Mouse (Mus musculus) left cerebral cortex, adult 8-10 months (tissue): ENCODE results near the gene Thap12. TPM values are rescaled to one million over a fixed set of nuclear protein-coding genes. Genes with fewer than 3 reads are reported as not detected.

ENCODE experiments used
- DNase-seq, 2 experiments: peaks; one replicate each; pipeline ENCODE4 v3.0.0; 2022; ENCODE audit warnings: low spot score in 2 of 2
- total RNA-seq, 4 experiments: library from RNA; stranded (reverse); gene quantifications; 2 replicates each; pipeline ENCODE4 v1.2.4; 2022

The Thap12 gene
- 10 to 100 TPM; 55.7 to 68.5 (median 57.2) TPM for total RNA-seq

- DNase-seq: peak; percentile 95 to 98
These were observed at the start of gene Thap12 for GRCm38 (mm10) chr7:98702283-98703240. Gene Thap12, plus strand, starts transcription at chr7:98703103.

- peak; percentile 65 to 80 for DNase-seq
These were observed 47.0 kb upstream of the Thap12 start for GRCm38 (mm10) chr7:98655681-98656530.

DNA sequence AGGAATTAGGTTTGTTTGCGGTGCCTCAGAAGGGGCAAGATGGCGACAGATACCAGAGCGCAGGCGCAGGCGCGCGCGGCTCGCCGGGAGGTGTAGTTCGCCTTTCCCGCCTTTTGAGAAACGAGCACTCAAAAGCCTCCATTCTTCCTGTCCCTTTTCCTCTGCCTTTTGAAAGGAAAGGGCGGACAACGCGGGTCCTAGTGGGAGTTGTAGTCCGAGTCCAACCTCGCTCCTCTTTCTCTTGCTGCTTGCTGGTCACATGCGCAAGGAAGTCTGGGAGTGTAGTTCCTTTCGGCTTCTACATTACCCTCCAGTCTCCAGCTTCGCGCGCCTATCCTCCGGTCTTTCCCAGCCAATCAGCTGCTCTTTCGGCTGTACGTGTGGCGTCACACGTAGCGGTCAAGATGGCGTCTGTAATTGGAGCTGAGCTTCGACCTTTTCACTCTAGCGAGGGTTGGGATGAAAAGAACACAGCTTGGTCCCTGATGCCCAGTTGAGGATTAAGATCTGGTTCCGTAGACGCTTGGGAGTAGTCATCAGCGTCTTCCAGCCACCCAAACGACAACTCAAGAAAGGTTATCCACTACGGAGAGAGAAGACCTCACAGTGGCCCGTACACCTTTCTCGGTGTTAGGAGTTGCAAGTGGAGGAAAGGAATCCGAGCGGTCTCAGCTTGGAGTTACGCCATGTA is 46.2 kb upstream of the Thap12 start, which contains the start of gene Emsy:
TSS of gene Emsy (minus strand) at position 253 of the 691 bp plus-strand sequence.
- DNase-seq: peak; percentile 85 to 98

DNA sequence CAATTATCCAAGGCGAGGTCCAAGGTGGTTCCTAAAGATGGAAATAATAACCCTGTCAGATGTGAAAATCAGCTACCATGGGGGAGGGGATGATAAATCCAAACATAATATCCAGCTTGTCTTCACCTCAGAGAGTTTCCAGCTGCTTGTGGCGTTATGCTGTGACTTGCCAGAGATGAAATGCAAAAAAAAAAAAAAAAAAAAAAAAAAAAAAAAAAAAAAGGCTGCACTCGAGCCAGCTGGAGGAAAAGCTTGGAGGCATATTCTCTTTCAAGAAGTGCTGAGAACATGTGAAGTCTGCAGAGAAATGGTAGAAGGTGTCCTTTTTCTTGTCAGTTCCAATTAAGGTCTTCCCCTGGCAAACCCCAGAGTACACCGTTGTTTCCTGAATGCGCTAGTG is 37.7 kb upstream of the Thap12 start:
- DNase-seq: no peak

DNA sequence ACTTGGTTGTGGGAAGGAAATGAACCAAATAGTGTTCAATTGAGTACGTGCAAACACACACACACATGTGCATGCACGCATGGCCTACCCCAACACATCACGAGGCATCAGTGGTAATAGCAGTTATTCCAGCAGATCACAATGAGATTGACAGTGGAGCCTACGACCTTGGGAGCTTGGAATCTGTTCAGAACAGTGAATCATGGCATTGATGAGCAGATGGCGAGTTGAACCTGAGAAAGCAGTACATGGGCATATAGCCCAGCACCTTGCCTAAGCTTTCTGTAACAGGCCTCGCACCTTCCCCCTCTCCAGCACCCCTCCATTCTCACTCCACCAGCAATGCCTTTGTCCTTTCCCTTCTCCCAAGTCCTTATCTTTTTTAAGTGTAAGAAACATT is 37.2 kb upstream of the Thap12 start:
- no peak for DNase-seq

GRCm38 (mm10) chr7:98667956-98668746 is 34.8 kb upstream of the Thap12 start:
- DNase-seq: no peak

DNA sequence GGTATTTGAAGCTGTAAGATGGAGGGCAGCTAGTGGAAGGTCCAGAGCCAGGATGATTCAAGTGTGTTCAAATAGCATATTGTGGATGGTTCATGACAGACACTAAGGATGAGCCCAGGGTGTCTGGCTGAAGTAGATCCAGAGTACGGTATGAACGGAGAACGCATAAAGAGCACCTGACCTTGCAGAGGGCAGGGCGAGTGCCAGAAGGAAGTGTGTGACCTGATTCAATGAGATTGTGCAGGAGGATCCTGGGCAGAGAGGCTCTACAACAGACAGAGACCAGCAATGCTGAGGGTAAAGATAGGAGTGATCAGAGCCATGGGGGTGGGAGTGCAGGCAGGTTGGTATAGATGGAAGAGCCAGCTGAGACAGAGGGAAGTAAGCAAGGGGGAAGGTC is 32.1 kb upstream of the Thap12 start:
- DNase-seq: no peak

GRCm38 (mm10) chr7:98671416-98671815 is 31.5 kb upstream of the Thap12 start:
- DNase-seq: no peak

DNA sequence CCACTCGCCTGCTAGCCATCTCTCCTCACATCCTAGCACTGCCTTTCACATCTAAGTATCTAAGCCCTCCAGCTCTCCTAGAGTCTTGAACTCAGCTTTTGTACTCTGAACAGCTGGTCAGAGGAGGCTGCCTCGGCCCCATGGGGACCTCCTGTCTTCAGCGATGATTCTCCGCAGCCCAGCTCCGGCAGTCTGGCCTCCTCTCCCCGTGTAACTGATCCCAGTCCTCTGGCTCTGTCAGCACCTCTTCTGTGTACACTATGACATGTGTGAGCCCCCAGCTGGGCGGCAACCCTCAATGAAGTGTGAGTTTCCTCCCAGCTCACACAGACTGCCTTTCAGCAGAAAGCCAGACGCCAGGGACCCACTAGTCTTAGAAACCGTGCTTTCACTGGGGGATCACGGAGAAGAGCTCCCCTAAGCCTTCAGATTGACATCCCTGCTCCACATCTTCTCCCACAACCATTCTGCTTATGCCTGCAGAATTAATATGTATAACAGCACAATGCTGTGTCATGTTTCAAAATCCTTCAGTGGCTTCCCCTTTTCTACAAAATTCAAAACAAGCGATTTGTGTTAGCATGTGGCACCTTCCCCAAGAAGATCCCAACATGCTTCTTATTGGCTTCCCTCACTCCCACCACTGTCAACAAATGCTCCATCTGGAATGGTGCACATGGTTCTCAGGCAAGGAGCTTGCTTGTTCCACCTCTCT is 30.5 kb upstream of the Thap12 start:
- DNase-seq: no peak

GRCm38 (mm10) chr7:98674344-98674743 is 28.6 kb upstream of the Thap12 start:
- DNase-seq: no peak

GRCm38 (mm10) chr7:98677511-98677910 is 25.4 kb upstream of the Thap12 start:
- DNase-seq: no peak

- no peak for DNase-seq
These were observed 24.5 kb upstream of the Thap12 start for GRCm38 (mm10) chr7:98678441-98678840.

DNA sequence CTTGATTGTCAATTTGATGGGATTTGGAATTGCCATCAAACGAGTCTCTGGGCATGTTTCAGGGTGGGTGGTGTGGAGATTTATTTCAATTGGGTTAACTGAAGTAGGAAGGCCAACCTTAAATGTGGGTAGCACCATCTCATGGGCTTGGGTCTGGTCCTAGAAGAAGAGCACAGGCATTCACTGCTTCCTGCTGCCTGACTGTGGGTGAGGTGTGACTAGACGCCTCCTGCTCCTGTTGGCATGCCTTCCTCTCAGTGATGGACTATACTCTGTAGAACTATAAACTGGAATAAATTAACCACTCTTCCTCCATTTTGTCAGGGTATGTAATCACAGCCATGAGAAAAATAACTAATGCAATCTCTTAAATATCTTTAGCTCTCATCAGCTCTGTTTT is 22.2 kb upstream of the Thap12 start:
- no peak for DNase-seq

- no peak for DNase-seq
These were observed 20.1 kb upstream of the Thap12 start for GRCm38 (mm10) chr7:98682821-98683220.

- DNase-seq: no peak
These were observed 17.0 kb upstream of the Thap12 start for GRCm38 (mm10) chr7:98685895-98686294.

DNA sequence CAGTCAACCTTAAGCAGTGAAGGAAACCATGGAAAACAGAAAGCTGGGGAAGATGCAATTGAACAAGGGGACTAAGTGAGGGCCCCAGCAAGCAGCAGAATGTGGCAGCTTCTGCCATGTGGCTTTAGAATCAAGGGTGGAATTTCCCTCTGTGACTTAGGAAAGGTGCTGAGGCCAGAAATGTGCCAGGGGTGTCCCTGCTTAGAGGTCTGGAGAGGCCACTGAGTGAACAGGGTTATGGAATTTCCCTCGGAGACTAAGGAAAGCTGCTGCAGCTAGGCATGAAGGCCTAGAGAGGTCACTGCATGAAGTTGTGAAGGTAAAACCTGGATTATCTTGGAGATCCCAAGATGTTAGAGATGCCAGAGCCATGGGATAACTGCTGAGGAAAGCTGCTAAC is 12.8 kb upstream of the Thap12 start:
- DNase-seq: no peak

- no peak for DNase-seq
These were observed 12.1 kb upstream of the Thap12 start for GRCm38 (mm10) chr7:98690831-98691230.

DNA sequence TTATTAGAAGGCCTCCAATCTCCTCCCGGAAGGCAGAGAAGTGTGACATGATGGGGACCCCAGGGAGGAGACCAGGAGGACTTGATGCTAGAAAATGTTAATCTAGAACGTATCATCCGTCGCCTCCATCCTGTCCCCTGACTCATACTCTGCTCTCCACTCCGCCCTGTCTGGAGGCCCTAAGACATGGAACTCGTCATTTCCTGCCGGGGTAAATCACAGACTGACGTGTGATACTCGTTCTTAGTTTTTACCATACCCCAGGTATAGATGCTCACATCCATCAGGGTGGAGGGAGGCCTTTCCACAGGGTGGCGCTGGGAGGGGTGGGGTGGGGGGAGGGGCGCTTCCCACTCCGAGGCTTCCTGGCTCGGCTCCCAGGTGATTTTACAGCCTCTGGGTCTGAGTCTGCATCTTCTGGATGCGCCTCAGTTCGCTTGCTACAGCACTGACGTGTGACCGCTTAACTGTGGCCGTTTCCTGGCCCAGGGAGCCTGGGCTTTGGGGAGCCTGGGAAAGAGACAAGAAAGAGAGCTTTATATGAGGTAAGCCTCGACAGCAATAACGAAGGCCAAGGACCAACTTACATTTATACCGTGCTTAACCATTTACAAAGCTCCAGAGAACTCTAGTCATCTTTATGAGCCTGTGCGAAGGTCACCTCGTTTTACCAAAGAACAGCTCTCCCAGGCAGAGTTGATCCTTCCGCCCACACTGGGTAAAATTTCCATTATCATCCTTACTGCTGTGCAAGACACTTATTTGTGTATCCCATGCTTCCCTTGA is 9.9 kb upstream of the Thap12 start:
- DNase-seq: no peak

- no peak for DNase-seq
These were observed 8.9 kb upstream of the Thap12 start for GRCm38 (mm10) chr7:98694046-98694445.
